Mouse (Mus musculus) cerebellum, adult 2 months (tissue): ENCODE measurements around the gene Gck.

Experiments
- CTCF ChIP-seq: fragments of 200-500 bp; IDR thresholded peaks from 2 replicates; pipeline ENCODE4 v1.5.1; 2011; ENCODE audit warnings: low read depth, mild to moderate bottlenecking, control low read depth, low read length, moderate library complexity, borderline replicate concordance; ENCODE audit not compliant: insufficient read depth
- POLR2A ChIP-seq: fragments of 200-500 bp; IDR thresholded peaks from 2 replicates; pipeline ENCODE4 v1.6.1; 2011; ENCODE audit warnings: low read length, control low read depth, borderline replicate concordance; ENCODE audit not compliant: insufficient read depth

DNA sequence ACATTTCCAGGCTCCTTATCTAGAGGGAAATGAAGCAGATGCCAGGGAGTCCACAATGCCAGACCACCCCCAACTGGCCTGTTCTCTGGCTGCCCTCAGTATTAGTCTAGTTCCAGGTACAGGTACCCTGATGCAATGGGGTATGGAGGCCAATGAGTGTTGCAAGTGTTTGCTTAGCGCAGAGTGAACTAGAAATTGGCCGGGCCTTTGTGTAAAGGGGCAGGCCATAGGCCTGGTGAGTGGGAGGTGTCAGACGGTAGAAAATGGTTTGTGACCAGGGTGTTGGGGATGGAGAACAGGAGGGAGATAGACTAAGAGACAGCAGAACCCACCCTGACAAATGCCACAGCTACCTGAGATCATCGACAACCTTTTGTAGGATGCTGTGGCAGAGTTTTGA, 30.3 kb downstream of the Gck start:
- no peak for TF ChIP-seq CTCF
- TF ChIP-seq POLR2A: no peak
